In genomic region chr19:8967893-8968292, GRCm38 (mm10) we compare ENCODE assay signal across 8 mouse cellular contexts. TPM values are rescaled to one million over a fixed set of nuclear protein-coding genes. Genes with fewer than 3 reads are reported as not detected.
DNase-seq lines count a peak whose midpoint lies in the region; ATAC-seq and TF ChIP-seq lines count a peak whose summit lies in the region.

No protein-coding gene starts in this region.

- peak overlapping the region; percentile 98 for H3K4me3 ChIP-seq in testis, adult 2 months (ENCODE audit: control insufficient read depth, low read depth, low read length)
- peak overlapping the region; percentile 85 for H3K4me3 ChIP-seq in liver, embryonic 13.5 days (replicated peaks)

- TF ChIP-seq POLR2A in testis, adult 2 months (IDR thresholded peaks at IDR 0.05; ENCODE audit: control insufficient read depth, low read depth, low read length) = no peak

- H3K27ac ChIP-seq in testis, adult 2 months (ENCODE audit: control insufficient read depth, insufficient read depth, low read depth, low read length) = peak overlapping the region; percentile 98
- peak overlapping the region; percentile 86 for H3K27ac ChIP-seq in liver, embryonic 13.5 days

- ATAC-seq in liver, embryonic 13.5 days (ENCODE audit: low read depth) = no peak
- ATAC-seq in megakaryocyte progenitor cell, adult 5-6 weeks (replicated peaks; ENCODE audit: poor library complexity) = no peak

- no peaks in the 10 kb centered on the region for H3K27me3 ChIP-seq in testis, adult 2 months (ENCODE audit: control insufficient read depth, insufficient read depth, low read length)
- H3K27me3 ChIP-seq in liver, embryonic 13.5 days = no peaks in the 10 kb centered on the region

- peak overlapping the region; percentile 94 for H3K4me2 ChIP-seq in liver, embryonic 13.5 days

- TF ChIP-seq CTCF in testis, adult 2 months (IDR thresholded peaks at IDR 0.05; ENCODE audit: control insufficient read depth, insufficient read depth, insufficient replicate concordance, low read depth, low read length) = no peak

- H3K36me3 ChIP-seq in testis, adult 2 months (ENCODE audit: control insufficient read depth, insufficient read depth, low read length) = peaks cover 6% of the 10 kb centered on the region; the same call in 1 of the 2 replicates
- H3K36me3 ChIP-seq in liver, embryonic 13.5 days = peaks cover 77% of the 10 kb centered on the region

- no peaks in the 10 kb centered on the region for H3K9me3 ChIP-seq in liver, embryonic 13.5 days (replicated peaks)

- peak; percentile 39 for DNase-seq in cerebellum, adult 9-11 months
- DNase-seq in cerebellum, postnatal 25 days = no peak
- no peak for DNase-seq in testis, postnatal 14 days (ENCODE audit: low spot score)
- DNase-seq in liver, embryonic 13.5 days = no peak
- DNase-seq in gastrocnemius, postnatal 14 days = no peak
- DNase-seq in spleen, postnatal 14 days (ENCODE audit: low spot score in 2 of 2) = no peak

- peaks cover 5% of the 10 kb centered on the region for H3K4me1 ChIP-seq in testis, adult 2 months (ENCODE audit: control insufficient read depth, insufficient read depth, low read length)
- peaks cover 46% of the 10 kb centered on the region for H3K4me1 ChIP-seq in liver, embryonic 13.5 days (replicated peaks)

- intact Hi-C loops in gastrocnemius, postnatal 14 days (cut with DNase I; ENCODE audit: low total_unique reads) = no loop called here

- WGBS in liver, embryonic 13.5 days (ENCODE audit: insufficient replicate concordance) = 0% methylated on average over 9 of the region's 9 CpGs

- H3K9ac ChIP-seq in liver, embryonic 13.5 days = peak overlapping the region; percentile 91

RNA-seq across cellular contexts. Expression of gene Eef1g, which starts 1.1 kb away (rescaled TPM):
- polyA plus RNA-seq in testis, adult 2 months (2012; rRNA removed) = 442 and 506 TPM in 2 replicates
- 298 and 320 TPM in 2 replicates for polyA plus RNA-seq in liver, embryonic 13.5 days (2015; fragmentation: Nextera tagmentation; extraction: Ambion mirVana)
- 1,162 and 1,182 TPM in 2 replicates for total RNA-seq in megakaryocyte progenitor cell, adult 5-6 weeks (2015)
- 754 and 796 TPM in 2 replicates for total RNA-seq in megakaryocyte progenitor cell, adult 5-6 weeks (2017)
- total RNA-seq in gastrocnemius, postnatal 14 days (2021) = 100 to 1,000 TPM; 500 to 587 TPM

RNA-seq across cellular contexts. Expression of gene Tut1, which starts 14.2 kb away (rescaled TPM):
- polyA plus RNA-seq in testis, adult 2 months (2012; rRNA removed) = 38.2 and 38.6 TPM in 2 replicates
- polyA plus RNA-seq in liver, embryonic 13.5 days (2015; fragmentation: Nextera tagmentation; extraction: Ambion mirVana) = 18.7 and 20.2 TPM in 2 replicates
- total RNA-seq in megakaryocyte progenitor cell, adult 5-6 weeks (2015) = 6.2 and 8.7 TPM in 2 replicates
- total RNA-seq in megakaryocyte progenitor cell, adult 5-6 weeks (2017) = 19.9 and 23.8 TPM in 2 replicates
- 1 to 10 TPM; 8.2 to 8.4 TPM for total RNA-seq in gastrocnemius, postnatal 14 days (2021)

RNA-seq across cellular contexts. Expression of gene Ahnak, which starts 21.2 kb away (rescaled TPM):
- 1.6 and 2.3 TPM in 2 replicates for polyA plus RNA-seq in testis, adult 2 months (2012; rRNA removed)
- 1.4 and 1.6 TPM in 2 replicates for polyA plus RNA-seq in liver, embryonic 13.5 days (2015; fragmentation: Nextera tagmentation; extraction: Ambion mirVana)
- total RNA-seq in megakaryocyte progenitor cell, adult 5-6 weeks (2015) = 6.5 and 10.6 TPM in 2 replicates
- 11.7 and 17.2 TPM in 2 replicates for total RNA-seq in megakaryocyte progenitor cell, adult 5-6 weeks (2017)
- total RNA-seq in gastrocnemius, postnatal 14 days (2021) = 100 to 1,000 TPM; 194 to 197 TPM

RNA-seq across cellular contexts. Expression of gene Mta2, which starts 26.2 kb away (rescaled TPM):
- 14.0 and 14.5 TPM in 2 replicates for polyA plus RNA-seq in testis, adult 2 months (2012; rRNA removed)
- 99.5 and 114 TPM in 2 replicates for polyA plus RNA-seq in liver, embryonic 13.5 days (2015; fragmentation: Nextera tagmentation; extraction: Ambion mirVana)
- 57.9 and 63.7 TPM in 2 replicates for total RNA-seq in megakaryocyte progenitor cell, adult 5-6 weeks (2015)
- 124 and 138 TPM in 2 replicates for total RNA-seq in megakaryocyte progenitor cell, adult 5-6 weeks (2017)
- total RNA-seq in gastrocnemius, postnatal 14 days (2021) = 10 to 100 TPM; 27.4 to 27.9 TPM

RNA-seq across cellular contexts. Expression of gene Eml3, which starts 38.5 kb away (rescaled TPM):
- polyA plus RNA-seq in testis, adult 2 months (2012; rRNA removed) = 4.9 and 5.7 TPM in 2 replicates
- 14.4 and 15.2 TPM in 2 replicates for polyA plus RNA-seq in liver, embryonic 13.5 days (2015; fragmentation: Nextera tagmentation; extraction: Ambion mirVana)
- 12.0 and 14.9 TPM in 2 replicates for total RNA-seq in megakaryocyte progenitor cell, adult 5-6 weeks (2015)
- 20.1 and 36.0 TPM in 2 replicates for total RNA-seq in megakaryocyte progenitor cell, adult 5-6 weeks (2017)
- total RNA-seq in gastrocnemius, postnatal 14 days (2021) = 1 to 10 TPM; 8.6 to 8.9 TPM

Comparison
In these comparisons a context has a peak if more than half of its experiments do, and no peak if none do; other contexts are left out.
1. RNA of gene Ahnak, which starts 21.2 kb away (total RNA-seq): 194 to 197 TPM in gastrocnemius, postnatal 14 days; 6.5 to 17.2 TPM in megakaryocyte progenitor cell, adult 5-6 weeks; every median in the first group is over 10 times any median in the second.